Mouse (Mus musculus): ENCODE measurements around the gene Parp4.

The Parp4 gene

DNA sequence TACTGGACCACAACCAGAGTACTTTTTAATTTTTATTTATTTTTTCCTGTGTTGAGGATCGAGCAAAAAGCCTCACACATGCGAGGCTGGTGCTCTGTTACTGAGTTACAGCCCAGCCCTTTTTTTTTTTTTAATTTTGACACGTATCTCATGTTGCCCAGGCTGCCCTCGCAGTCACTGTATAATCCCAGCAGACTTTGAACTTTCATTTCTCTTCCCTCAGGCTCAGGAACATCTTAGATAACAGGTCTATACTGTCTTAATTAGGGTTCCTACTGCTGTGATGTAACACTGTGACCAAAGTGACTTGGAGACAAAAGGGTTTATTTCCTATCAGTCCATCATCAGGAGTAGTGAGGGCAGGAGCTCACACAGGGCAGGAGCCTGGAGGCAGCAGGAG lies 29.7 kb downstream of the Parp4 start:
- DNase-seq (ENCODE audit: inconsistent ontology term) = no peak

DNA sequence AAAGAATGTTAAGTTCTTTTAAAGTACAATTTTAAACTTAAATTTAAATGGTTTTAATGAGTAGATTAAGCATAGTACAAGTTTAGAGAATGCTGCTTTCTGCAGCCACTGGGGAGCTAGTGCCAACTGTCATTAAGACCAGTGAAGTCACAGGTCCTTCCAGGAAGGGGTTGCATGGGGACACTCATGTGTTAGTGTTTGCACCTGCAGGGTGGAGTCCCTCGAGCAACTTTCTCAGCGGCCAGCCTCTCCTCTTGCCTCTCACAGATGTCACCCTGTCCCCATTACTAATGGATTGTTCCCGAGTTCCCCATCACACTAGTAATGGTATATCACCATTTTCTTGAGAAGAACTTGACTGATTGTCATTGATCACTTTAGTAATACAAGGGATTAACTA lies 37.8 kb downstream of the Parp4 start:
- no peak for DNase-seq (ENCODE audit: inconsistent ontology term)

DNA sequence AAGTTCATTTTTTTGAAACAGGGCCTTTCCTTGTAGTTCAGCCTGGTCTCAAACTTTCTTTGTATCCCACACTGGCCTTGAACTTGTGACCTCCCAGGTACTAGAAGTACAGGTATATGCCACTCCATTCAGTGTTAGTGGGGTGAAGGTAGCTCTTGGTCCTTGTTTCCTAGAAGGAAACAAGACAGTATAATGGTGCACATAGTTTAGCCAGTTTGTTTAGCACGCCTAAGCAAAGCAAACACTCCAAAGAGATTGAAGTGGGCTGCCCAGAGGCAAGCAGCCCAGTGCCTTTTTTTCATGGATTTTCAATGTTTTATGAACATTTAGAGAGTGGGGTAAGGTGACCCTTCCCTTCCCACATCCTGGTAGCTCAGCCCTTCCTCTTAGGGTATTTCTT lies 42.1 kb downstream of the Parp4 start:
- DNase-seq (ENCODE audit: inconsistent ontology term) = no peak

DNA sequence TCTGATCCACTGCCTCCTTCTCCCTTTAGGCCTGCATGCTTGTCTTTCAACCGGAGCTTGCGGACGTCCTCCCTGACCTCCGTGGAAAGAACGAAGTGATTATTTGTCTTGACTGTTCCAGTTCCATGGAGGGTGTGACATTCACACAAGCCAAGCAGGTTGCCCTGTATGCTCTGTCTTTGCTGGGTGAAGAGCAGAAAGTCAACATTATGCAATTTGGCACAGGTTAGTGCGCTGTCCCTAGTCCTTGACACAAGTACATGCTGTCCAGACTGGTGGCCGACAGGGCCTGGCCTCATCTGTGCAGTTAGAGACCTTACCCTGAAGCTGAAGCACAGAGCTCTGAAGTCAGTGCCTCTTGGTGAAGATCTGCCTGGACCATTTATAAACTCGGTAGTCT lies 45.0 kb downstream of the Parp4 start:
- no peak for DNase-seq (ENCODE audit: inconsistent ontology term)

DNA sequence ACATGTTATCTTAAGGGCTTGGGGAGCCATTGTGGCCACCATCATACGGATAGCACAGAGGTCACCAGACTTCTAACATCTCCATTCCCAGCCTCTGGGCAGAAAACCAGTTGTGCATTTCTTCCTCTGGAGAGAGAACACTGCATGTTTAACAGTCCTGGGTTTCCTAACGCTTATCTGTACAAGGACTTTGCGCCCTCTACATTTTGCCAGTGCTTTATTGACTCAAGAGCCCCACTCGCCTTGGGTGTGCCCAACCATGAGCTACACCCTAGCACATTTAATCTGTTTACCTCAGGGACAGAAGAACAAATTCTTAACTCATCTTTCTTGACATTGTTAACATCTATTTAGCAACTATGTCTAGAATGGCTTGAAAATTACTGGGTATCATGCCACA lies 50.8 kb downstream of the Parp4 start:
- no peak for DNase-seq (ENCODE audit: inconsistent ontology term)

DNA sequence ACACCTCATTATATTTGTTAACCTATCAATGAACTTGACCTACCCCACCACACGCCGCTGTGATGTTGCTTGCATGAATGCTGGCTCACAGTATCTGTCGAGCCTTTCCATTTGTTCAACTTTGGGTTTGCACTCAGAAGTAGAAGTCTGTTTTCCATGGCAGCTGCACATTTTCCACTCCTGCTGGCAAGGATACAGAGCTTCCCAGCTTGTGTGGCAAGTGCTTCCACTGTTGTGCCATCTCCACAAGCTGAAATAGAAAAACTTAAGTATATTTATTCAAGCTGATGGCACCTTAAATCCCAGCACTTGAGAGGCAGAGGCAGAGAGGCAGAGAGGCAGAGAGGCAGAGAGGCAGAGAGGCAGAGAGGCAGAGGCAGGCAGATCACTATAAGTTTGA lies 52.9 kb downstream of the Parp4 start:
- DNase-seq (ENCODE audit: inconsistent ontology term) = no peak

DNA sequence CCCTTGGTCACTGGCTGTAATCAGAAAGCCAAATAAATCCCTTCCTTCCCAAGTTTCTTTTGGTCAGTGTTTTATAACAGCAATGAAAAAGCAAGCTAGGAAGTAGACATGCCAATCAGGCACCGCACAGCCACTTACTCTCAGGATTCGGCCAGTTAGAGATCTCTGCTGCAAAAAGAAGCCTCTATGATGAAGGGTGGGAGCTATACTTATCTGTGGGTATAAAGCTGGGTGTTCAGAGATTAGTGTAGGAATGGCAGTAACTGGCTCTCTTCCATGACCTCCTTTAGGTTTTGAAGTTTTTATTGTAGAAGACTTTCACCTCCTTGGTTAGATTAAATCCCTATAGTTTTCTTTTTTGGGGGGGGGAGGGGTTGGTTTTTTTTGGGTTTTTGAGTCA lies 55.7 kb downstream of the Parp4 start:
- no peak for DNase-seq (ENCODE audit: inconsistent ontology term)

DNA sequence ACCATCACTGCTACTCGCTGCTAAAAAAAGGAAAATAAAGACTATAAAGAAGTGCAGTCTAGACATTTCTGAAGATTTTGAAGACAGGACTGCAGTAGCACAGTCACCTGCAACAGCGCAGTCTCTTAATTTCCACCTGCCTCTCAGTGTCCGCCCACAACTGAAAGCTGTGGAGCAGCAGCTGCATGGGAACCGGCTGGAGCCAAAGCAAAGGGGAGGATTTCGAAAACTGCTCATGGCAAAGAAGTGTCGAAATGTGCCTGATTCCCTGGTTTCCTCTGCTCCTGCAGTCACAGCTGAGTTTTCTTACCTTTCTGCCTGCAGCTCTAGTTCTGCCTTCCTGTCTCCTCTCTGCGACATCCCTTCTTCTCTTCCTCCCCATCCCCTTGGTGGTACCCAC lies 71.8 kb downstream of the Parp4 start:
- DNase-seq (ENCODE audit: inconsistent ontology term) = no peak

DNA sequence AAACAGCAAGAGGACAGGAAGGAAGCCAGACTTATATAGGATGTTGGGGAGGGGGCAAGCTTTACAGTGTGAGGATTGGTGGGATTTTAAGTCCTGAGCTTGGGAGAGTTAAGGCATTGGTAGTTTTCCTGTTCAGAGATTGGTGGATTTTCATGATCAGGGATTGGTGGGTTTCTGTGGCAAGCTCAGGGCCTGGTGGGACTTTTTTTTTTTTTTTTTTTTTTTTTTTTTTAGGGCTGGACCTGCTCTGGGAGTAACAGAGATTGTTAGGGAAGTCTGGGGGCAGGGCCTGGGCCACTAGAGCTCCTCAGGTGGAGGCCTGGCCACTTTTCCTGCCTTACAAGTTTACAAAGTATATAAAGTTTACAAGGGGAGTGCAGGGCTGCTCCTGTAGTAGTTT lies 74.0 kb downstream of the Parp4 start:
- DNase-seq (ENCODE audit: inconsistent ontology term) = no peak

DNA sequence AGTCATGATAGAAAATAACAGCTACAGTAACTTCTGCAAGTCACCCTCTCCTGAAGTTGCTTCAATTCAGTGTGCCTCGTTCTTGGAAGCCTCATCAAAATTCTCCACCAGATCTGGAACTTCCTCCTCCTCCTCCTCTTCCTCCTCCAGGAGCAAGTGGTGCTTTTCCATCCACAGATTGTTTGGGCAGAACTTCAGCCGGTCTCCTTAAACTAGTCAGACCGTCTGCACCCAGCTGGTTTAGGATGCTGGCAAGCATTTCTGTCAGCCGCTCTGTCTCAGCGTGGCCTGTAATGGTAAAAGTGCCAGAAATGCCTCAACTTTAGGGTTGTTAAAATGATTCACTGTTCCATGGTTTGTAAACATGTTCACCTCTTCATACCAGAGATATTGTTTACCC lies 90.2 kb downstream of the Parp4 start:
- DNase-seq (ENCODE audit: inconsistent ontology term) = no peak

DNA sequence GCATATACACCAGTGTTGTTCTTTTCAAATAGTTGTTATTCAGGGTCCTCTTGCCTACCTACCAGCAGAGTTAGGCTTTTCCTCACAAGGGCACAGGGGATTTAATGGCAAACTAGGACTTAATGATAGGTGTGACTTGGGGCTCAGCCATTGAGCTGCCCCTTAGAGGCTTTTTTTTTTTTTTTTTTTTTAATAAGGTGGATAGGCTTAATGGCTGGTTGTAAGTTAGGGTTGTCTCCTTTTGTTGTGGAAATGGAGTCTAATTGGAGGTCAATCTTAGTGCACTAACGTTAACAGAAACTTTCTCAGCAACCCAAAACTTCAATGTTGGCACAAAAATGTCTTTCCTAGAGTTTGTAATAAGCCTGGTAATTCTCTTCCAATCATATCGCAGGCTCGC lies 91.5 kb downstream of the Parp4 start:
- DNase-seq (ENCODE audit: inconsistent ontology term) = no peak

DNA sequence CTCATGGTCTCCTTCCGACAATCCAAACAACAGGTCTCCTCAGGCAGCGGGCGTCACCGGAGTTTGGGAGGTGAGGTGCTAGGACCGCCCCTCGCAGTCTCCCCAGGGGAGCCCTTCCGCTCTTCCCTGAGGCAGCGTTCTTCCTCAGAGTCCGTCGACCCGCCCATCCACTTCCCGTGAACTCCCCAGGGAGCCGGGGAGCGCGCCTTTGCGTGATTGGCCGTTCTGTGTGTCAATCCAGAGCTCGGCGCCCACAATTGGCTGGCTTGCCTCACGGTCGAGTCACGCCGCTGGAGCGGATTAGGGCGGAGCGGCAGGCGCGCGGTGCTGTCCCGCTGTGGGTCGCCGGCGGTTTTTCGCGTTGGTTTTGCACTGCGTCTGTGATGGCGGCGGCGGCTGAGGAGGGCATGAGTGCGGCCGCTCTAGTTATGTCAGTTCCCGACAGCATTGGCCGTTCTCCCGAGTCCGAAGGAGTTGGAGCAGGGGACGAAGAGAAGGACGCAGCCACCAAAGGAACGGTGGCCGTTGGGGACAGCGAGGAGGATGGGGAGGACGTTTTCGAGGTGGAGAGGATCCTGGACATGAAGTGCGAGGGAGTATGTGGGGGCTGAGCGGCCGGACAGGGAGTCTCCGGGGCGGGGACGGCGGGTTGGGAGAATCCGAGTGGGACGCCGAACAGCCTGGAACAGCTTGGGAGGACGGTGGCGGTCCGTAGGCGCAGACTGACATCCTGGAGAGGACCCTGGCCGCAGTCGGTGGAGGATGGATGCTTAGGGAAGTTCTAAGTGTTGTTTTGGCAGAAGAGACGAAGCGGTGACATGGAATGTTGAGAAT lies 92.8 kb downstream of the Parp4 start, which contains the start of gene Mphosph8:
Gene Mphosph8 (plus strand): TSS at position 280 of the 834 bp plus-strand sequence.
- peak; percentile 98 for DNase-seq (ENCODE audit: inconsistent ontology term)

DNA sequence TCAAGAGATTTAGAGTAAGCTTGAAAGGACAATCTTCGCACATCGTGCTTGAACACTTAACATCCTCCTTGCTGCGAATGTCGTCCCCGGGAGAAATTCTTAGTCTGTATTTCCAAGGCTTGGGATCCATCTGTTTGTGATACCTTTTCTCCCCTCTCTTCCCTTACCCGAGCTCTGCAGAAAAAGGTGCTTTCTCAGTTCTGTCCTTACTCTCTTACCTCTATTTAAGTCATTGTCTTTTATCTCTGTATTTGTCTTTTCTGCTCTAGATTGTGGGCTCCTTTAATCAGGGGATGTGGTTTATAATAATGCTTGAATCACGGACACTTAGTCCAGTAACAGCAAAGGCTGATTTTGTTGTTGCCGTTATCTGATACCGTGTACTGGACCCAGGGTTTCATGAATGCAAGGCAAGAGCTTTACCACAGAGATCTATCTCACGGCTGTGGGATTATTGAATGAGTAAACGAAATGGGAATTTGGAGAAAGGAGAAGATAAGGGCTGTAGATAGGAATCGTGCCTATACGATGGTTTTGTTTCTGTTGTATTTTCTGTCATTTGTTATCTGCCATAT lies 93.7 kb downstream of the Parp4 start:
- peak; percentile 13 for DNase-seq (ENCODE audit: inconsistent ontology term)

DNA sequence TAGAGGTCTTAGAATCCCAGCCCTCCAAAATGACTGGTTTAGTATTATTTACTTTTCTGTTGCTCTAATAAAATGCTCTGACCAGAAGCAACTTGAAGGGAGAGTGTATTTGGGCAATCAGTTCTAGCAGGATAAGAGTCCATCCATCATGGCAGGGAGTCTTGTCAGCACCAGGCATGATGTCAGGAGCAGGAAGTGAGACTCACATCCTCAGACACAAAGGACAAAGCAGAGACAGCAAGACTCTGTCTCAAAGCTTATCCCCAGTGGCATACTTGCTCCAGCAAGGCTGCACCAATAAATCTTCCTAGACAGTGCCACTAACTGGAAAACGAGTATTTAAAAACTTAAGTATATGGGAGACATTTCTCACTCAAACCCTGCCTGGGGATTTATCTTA lies 110.0 kb downstream of the Parp4 start:
- DNase-seq (ENCODE audit: inconsistent ontology term) = no peak

DNA sequence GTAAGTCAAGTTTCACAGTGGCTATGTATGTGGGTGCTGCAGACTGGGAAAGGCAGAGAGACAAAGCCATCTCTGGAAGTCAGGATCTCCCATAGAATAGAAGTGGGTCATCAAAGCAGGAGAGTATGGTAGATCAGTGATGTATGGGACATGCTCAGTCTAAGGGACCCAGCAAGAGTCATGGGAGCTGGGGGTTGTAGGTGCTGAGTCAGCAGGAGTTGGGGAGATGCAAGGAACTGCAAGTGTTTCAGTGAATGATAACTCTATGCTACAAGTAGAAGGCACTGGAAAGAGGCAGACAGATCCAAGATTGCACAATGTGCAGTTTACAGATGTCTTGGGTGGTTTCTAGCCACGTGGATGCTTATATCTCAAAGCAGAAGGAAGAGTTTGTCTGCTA lies 113.7 kb downstream of the Parp4 start:
- no peak for DNase-seq (ENCODE audit: inconsistent ontology term)

DNA sequence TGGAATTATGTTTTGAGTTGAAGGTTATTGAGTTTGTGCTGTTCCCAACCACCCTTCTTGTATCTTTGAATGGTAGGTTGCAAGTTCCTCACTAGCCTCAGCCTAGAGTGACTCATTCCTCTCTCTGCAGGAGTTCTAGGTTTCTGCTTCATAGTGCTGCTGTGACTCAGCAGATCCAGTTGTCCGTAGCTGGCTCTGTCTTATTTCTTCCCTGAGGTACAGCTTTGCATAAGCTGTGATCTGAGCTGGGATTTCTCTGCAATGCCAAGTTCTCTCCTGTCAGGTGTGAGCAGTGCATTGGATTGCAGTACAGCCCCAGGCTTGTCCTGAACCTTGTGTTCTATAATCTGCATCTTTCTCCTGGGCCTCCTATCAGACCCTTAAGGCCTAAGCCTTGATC lies 114.3 kb downstream of the Parp4 start:
- peak; percentile 47 for DNase-seq (ENCODE audit: inconsistent ontology term)

DNA sequence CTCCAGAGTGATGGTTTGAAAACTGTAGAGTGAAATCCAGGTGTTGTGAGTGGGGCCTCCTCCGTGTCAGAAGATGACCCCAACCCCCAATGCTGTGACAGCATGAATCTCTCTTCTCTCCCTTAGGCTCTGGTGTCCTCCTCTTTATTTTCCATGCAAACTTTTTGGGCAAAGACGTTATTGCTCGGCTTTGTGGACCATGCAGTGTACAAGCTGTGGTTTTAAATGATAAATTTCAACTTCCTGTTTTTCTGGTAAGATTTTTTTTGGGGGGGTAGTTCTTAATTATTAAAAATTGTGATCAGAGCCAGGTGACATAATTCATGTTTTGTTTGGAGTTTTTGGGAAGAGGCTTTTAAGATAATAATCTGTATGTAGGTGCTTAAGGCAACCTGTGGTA lies 120.1 kb downstream of the Parp4 start:
- no peak for DNase-seq (ENCODE audit: inconsistent ontology term)

DNA sequence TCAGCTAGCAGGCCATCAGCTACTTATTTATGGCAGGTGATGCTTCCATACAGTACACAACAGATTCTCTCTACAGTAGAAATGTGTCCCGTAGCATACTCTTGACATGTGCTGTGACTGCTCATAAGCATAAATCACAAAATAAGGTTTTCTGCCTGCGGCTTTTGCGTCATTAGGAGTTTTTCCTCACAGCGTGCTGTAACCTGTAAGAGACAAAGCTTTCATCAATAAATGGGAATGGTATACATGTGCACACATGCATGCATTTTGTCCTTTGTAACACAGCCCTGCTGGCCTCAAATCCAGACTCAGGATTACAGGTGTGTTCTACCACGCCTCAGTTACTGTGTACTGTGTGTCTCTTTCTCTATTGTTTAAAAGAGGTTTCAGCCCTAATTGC lies 122.4 kb downstream of the Parp4 start:
- no peak for DNase-seq (ENCODE audit: inconsistent ontology term)

DNA sequence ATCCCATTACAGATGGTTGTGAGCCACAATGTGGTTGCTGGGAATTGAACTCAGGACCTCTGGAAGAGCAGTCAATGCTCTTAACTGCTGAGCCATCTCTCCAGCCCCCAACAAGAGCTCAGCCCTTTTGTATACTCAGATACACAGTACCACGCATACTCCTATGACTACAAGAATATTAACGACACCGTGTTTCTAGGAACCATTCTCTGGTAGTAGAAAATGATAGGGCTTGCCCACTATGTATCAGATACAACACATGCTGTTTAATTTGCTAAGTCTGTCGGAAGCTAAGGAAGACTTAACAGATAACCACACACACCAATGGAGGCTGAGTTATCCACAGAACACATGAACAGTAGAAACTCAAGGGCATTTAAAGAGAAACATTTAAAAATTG lies 127.2 kb downstream of the Parp4 start:
- no peak for DNase-seq (ENCODE audit: inconsistent ontology term)

DNA sequence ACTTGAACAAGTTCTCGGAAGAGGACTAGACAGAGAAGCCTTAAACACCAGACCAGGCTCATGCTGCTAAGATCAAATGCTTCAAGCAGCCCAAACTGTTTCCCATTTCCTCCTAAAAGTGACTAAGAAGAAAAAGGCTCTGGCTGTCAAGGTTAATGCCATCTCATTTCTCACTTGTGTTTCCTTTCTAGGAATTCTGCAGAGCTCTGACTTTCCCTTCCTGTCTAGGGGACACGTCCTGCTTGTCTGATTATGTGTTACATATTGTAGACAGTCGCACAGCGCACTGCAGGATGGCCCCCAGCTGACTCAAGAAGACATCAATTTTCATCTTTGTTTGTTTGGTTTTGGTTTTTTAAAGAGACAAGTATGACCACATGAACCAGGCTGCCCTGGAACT lies 130.3 kb downstream of the Parp4 start:
- DNase-seq (ENCODE audit: inconsistent ontology term) = no peak
